Mouse (Mus musculus) left cerebral cortex, adult 8-10 months (tissue): Measurements from ENCODE around the gene Adgrg2. TPM values are rescaled to one million over a fixed set of nuclear protein-coding genes. Genes with fewer than 3 reads are reported as not detected.

Experiments
- DNase-seq, 2 experiments: peaks; one replicate each; pipeline ENCODE4 v3.0.0; 2022; ENCODE audit warnings: low spot score in 2 of 2
- total RNA-seq, 4 experiments: library from RNA; stranded (reverse); gene quantifications; 2 replicates each; pipeline ENCODE4 v1.2.4; 2022

Adgrg2 gene
- 1 to 10 TPM in 2 of 4 experiments, under 1 TPM in 2; 0.67 to 1.2 (median 0.95) TPM for total RNA-seq

DNA sequence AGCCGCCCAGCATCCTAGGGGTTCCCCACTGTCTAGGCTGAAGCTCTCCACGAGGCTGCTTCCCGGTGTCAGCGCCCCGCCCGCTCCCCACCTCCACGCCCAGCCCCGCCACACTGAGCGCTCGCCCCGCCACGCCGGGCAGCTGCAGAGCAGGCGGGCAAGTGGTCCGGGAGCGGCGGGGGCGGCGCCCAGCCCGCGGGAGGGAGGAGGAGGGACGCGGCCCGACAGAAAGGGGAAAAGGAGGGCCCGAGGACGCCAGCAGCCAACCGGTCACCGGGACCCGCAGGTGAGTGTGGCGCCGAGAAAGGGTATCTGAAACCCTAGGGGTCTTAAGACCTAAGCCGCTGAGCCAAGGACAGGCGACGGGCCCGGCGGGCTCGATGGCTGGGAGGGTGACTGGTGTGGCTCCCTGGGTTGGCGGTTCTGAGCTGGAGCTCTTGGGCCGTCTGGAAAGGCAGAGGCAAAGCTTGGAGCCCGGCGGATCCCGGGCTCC lies at the start of gene Adgrg2:
Gene Adgrg2, plus strand, starts transcription at position 227 of the 493 bp plus-strand sequence.
- DNase-seq = no peak

DNA sequence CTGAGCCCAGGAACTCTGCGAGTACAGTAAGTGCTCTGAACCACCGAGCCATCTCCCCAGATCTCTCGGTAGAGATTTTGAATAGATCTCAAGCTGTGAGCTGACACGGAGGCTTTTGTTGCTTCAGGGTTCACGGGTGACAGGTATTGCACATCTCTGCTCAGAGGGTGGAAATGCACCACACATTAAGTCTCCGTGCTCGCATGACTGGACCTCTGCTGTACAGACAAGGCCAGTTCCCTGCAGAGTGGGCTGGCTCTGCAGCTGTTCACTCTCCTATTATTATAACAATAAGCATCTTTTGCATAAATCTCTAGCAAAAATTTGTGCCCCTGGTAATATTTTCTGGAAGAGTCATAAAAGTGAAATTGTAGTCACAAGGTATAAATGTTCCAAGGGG lies 39.5 kb upstream of the Adgrg2 start:
- no peak for DNase-seq

DNA sequence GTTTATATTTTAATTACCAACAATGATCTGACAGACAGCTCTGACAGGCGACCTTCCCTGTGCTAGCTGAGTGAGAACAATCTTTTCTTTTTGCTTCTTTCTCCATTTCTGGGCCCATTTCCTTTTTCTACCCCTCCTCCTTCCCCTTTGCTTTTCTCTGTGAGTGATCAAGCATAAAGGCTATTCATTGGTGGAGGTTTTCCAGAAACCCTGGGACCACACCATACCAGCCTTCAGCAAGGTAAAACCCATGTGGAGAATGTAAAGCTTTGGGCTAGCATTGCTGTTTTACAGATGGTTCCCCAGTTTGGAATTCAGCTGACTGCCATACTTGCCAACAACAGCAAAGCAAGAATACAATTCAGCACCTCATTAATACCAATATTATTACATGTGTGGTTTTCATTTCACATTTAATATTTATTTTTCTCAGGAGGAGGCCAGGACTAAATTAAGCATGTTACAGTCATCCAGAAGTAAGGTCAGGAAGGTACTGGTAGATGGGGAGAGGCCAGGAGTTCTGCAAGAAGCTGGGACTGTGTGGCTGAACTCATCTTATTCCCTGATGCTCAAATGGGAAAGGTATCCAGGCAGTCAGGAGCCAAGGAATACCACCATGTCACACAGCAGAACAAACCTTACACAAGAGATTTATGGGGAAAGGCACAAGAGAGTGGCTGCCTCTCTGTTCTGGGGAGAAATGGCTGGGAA lies 38.4 kb upstream of the Adgrg2 start:
- no peak for DNase-seq

DNA sequence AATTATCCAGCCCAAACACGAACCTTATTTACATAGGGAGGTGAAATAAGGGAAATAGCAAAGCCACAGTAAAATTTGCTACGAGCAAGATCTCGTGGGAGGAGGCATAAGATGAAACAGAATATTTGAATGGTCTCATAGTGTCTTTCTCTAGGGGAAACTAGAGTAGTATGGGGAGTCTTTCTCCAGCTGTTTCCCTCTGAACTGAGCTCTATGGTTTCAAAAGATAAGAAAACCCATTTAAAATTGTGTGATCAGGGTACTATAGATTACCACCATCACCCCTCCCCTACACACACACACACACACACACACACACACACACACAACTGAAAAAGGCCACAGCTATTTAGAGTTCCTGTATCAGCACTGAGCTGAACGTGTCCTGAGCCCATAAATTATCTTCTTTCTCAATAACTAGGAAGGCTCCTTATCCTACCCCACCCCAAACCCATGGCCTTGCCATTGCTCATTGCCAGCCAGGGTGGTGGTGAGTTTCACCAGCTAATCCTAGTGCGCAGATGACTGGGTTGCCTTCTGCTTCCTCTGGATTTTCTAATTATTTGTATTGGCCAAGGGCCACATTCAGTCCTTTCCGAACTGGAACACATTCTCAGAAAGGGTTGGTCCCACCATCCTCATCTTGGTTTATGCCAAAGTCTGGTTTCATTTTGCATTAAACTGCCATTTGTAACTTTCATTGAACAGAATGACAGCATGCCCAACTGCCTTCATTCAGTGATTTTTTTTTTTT lies 5.6 kb upstream of the Adgrg2 start:
- no peak for DNase-seq

DNA sequence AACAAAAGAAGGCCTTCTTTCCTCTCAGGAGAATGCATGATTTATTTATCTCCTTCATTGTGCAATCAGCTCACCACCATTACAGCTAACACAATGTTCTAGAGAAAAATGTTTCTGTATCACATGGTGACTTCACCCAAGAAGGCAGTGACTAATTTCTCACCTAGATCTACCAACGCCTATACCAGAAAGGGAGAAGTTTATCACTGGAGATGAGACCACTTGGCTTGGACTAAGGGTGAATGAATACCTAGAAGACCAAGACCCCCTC lies 5.1 kb upstream of the Adgrg2 start:
- no peak for DNase-seq

DNA sequence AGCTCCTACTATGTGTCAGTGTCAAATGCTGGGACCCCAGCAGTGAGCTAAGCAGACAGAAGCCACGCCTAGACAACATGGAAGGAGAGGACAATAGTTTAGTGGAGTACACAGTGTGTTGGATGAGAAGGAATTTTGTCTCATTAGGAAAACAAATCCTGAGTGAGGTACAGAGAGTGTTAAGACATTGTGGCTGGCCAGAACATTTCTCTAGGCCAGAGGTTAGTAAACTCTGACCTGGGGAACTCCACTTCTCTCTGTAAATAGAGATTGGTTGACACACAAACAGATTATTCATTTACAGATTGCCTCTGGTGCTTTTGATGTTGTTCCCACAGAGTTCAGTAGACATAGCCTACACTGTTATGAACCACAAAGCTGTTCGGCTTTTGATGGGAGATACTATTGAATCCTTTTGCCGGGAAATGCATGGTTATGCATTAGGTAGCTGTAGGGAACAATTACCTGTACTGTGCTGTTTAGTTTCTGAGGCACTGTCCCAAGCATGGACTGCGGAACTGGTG lies 22.5 kb downstream of the Adgrg2 start:
- no peak for DNase-seq

DNA sequence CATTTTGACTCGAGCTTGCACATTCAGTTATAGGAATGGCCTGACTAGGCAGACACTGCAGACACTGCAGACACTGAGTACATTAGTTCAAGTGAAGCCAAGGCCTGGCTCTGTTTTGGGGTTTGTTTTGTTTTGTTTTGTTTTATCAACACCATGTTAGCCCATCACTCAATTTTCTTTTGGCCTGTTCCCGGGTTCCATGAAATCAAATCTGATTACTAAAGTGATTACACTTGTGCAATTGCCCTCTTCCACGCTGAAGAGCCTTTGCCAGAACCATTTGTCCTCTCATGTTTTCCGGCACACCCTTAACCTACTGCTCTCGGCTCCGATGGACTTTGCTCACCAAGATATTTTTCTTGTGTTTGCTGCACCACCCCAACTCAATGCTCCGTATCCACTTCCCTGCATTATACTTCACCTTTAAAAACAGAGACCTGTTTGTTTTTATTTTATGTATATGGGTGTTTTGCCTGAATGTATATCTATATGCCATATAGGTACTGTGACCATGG lies 23.4 kb downstream of the Adgrg2 start:
- no peak for DNase-seq

DNA sequence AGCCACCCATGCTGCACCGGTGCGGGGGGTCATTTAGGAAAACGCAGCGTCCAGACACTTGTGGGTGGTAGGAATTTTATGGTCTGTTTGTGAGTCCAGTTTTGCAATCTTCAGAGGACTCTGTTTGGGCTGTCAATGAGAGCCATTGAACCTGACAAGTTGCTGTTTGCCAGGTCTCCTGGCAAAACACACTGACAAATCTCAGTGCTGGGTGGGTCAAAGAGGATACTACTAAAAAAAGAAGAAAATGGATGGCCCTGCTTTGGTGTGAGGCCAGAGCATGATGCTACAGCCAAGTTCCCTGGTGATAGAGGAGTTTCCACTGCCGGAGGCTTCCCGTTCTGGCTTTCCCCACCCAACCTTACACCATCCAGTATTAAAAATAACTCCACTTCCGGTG lies 27.9 kb downstream of the Adgrg2 start:
- DNase-seq = no peak

DNA sequence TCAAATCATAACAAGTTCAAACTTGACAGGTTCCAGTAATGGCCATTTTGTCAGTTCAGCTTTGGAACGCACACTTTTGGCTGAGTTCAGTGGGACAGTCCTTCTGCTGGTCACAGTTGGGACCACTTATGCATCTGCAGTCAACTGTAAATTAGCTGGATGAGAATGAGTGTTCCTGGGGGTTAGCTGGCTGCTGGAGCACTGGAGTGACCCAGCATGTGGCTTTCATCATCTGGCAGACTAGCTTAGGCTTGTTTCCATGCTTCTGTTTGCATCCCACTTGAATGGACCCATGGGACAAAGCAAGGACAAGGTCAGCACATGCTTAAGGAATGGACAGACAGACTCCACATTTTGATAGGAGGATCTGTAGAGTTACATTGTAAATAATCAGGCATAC lies 33.2 kb downstream of the Adgrg2 start:
- DNase-seq = no peak

DNA sequence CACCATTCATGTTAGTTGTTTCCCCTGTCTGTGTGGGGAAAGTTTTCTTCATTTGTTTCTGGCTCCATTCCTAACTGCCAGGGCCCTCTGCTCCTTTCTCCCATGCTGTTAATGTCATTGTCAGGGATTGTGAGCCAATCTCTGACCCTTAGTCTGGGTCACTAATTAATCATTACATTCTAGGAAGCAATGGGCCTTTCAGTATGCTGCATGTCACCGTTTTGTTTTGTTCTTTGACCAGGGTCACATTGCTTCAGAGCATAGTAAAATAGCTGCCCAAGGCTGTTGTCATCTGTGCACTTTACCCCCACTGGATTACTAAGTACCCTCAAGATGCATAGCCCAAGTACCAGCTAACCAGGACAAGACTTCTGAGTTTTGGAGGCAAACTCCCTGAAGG lies 36.0 kb downstream of the Adgrg2 start:
- no peak for DNase-seq

DNA sequence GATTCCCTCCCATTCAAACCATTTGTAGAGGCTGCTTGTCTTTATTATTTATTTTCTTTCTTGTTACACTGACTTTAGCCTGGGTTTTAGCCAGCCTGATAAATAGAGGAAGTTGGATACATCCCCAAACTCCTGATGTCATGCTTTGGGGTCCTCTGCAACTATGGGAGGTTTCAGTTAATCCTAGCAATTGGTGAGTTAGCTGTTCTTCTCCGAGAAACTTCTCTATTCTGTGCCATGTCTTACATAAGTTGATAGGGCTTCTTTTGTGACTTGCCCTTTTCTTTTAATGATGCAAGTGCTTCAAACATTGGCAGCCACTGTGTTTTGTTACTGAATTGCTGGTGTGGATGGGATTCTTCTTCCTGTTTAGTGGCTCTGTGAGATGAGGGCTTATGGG lies 36.4 kb downstream of the Adgrg2 start:
- no peak for DNase-seq

DNA sequence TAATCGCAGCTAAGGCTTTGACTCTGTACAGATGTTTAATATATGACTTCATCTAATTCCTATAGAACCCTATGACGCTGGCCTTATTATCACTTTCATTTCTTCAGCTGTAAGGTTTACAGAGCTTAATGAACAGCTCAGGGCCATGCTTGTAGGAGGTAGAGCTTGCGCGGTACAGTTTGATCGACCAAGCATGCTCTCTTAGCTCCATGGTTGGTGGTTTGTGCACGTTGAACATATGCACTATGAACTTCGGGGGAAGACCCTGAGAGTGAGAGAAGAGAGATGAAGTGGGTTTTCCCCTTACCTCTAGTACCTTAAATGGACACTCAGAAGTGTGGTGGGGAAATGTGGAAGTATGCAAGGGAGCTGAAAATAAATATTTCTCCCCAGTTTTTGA lies 41.7 kb downstream of the Adgrg2 start:
- DNase-seq = no peak

DNA sequence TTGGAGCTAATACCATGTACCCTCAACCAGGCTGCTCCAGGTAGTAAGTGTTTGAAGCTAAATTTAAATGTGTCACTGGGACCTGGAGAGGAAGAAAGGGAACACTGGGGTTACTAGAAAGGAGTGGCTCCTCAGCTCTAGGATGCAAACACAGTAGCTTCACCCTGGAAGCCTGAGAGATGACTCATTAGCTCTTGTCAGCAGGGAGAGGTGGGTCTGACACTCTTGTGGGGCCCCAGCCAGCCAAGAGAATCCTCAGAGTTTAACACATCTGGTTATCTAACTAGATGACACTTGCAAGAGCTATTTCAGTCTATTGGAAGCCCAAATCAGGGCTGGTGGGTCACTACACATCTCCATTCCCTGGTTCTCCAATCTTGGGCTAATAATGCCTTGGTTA lies 50.8 kb downstream of the Adgrg2 start:
- no peak for DNase-seq

DNA sequence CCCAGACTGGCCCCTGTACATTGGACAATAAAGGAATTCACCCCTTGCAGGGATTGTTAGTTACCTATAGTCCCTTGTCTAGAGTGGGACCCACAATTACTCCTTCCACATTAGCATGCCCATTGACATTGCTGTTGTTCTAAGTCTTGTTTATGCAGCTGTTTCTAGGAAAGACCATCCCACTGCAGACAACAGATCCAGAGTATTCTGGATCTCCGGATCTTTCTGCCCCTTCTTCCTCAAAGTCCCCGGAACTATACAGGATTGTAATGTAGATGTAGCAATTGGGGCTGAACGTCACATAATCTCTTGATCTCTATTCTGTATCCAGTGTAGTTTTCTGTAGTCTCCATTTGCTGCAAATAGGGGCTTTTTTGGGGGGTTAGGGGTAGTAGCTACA lies 57.9 kb downstream of the Adgrg2 start:
- no peak for DNase-seq

DNA sequence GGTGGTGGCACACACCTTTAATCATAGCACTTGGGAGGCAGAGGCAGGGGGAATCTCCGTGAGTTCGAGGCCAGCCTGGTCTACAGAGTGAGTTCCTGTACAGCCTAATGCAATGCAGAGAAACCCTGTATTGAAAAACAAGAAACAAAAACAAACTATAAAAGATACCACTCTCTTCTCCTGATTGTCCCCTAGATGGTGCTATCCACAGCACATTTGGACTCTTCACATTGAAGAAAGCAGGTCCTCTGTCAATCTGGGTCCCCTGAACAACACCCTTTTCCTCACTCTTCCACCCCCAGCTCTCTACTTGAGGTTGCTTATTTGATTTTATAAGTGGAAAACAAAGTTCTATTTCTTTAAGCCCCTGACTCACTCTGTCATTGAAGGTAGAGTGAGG lies 58.9 kb downstream of the Adgrg2 start:
- DNase-seq = no peak

DNA sequence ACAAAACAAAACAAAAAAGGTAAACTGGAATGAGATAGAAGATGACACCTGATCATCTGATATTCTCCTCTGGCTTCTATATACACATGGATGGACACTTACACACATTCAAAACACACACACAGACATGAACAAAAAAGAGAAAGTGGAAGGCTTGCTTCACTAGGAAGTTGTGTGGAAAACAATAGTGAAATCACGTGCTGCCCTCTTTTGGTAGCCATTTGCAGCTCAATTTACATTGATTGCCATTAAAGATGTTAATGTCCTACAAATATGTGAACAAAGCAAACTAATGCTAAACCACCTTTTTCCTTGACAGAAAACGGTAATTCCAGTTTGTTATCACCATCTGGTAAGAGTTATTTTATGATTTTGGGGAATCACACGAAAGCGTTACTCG lies 65.2 kb downstream of the Adgrg2 start:
- no peak for DNase-seq

DNA sequence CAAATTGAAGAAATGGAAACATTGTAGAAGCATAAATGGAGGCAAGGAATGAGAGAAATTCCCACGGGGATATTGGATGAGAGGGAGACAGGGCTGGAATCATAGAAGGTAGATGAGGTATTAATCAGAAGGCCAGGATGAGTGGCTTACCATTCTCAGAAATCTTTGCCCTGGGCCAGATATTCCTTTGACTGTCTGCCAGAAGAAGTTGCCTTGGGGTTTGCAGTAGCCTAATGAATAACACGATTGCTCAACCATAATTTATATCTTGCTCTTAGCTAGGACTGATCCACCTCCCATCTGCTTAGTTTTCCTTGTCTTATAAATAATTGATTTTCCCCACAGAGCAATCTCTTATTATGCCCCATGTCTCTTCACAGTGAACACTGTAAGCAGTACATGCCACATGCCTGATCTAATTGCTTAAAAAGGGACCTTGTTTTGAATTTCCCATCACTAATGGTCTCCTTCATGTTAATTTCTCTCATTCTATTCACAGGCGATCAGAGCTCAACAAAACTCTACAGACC lies 80.8 kb downstream of the Adgrg2 start:
- DNase-seq = no peak

DNA sequence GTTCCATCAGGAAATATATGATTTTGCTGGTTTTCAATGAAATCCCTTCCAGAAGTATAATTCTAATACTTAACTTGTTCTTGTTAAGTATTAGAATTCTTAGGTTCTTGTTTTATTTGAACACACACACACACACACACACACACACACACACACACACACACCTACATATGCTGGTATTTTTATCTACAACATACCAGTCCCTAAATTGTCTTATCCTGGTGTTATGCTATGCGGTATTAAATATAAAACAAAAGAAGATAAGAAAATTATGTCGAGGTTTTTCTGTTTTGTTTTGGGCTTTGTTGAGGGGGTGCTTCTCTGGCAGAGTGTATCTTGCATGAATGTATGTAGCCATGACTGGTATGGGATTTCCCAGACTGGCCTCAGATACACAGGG lies 99.3 kb downstream of the Adgrg2 start:
- no peak for DNase-seq

DNA sequence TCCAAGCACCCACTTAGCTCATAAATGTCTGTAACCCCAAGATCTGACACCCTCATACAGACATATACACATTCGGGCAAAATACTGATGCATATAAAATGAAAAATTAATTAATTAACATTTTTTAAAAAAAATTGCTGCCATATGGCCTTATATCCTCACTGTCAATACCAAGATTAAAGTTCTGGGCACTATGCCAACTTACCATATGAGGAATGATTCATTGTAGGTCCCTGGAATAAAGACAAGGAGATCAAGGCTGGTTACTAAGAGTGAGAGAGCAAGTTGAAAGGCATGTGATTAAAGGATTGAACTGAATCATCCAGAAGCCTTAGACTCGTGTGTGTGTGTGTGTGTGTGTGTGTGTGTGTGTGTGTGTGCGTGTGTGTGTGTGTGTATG lies 103.8 kb downstream of the Adgrg2 start:
- DNase-seq = no peak

DNA sequence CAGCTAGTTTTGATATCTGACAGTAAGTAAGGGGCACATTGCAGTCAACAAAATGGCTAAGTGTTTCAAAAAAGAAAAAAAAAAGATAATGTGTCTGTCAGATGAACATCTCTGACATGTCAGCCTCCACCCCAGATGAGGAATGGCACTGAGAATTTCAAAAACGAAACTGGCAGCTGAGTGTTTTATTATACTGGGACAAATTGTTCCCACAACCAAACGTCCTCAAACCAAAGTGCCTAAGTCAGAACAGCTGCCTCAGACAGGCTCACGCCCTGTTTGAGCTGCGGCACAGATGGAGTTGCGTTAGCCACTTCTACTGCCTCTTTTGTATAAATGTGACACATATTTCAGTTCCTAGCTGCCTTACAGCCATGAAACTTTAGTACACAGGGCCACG lies 104.4 kb downstream of the Adgrg2 start:
- DNase-seq = no peak

DNA sequence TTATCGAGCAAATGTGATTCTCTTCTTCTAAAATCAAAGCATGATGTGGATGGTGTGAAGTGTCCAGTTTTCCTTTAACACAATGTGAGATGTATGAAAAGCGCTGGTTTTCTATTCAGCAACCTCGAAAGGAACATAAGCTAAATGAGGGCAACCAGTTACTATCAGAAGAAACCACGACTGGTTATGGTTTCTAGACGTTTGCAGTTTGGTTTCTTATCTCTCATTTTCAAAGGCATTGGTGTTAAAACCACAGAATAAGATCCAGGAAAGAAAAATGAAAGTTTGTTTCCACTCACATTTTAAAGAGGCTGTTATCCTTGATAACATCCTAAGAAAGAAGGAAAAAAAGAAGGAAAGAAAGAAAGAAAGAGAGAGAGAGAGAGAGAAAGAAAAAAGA lies 106.0 kb downstream of the Adgrg2 start:
- no peak for DNase-seq

DNA sequence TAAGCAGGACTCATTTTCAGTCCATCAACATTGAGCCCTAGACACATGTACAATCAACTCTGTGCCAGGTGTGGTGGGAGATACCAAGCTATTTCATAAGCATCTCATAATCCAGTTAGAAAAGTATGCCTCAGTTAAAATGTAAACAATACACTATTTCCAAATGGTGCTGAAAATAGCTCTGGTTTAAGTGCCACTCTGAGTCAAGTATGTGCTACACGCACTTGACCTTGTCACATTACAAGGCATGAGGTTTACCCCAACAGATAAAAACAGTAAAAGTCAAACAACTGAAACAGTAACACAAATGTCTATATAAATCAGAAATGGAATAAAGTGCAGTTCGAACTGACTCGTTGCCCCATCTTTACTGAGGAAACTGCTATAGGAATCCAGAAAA lies 110.6 kb downstream of the Adgrg2 start:
- no peak for DNase-seq

DNA sequence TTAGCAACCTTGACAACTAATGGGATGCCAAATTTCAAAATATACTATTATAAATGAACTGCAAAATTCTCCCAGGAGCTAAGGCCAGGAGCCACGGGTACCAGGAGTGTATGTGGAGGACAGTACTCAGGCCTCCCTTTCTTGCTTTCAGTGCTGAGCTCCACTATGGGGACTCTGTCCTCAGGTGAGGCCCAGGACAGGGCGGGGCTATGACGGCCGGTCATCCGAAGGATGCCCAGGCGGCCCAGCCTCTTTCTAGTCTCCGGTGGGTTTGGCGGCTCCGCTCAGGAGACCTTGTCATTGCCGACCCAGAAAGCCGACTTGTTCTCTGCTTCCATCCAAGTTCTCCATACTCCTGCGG lies 111.2 kb downstream of the Adgrg2 start:
- DNase-seq = no peak
